Mouse (Mus musculus): ENCODE results near the gene Tars2. TPM values are rescaled to one million over a fixed set of nuclear protein-coding genes. Genes with fewer than 3 reads are reported as not detected.
"Not testable (repeated sequence)": the region's sequence is repeated elsewhere in the genome, so short reads cannot be mapped to it uniquely, and the experiment has no call there.

Gene Tars2
- polyA plus RNA-seq, 1 experiment from 2014 or later: 41.3 TPM

DNA sequence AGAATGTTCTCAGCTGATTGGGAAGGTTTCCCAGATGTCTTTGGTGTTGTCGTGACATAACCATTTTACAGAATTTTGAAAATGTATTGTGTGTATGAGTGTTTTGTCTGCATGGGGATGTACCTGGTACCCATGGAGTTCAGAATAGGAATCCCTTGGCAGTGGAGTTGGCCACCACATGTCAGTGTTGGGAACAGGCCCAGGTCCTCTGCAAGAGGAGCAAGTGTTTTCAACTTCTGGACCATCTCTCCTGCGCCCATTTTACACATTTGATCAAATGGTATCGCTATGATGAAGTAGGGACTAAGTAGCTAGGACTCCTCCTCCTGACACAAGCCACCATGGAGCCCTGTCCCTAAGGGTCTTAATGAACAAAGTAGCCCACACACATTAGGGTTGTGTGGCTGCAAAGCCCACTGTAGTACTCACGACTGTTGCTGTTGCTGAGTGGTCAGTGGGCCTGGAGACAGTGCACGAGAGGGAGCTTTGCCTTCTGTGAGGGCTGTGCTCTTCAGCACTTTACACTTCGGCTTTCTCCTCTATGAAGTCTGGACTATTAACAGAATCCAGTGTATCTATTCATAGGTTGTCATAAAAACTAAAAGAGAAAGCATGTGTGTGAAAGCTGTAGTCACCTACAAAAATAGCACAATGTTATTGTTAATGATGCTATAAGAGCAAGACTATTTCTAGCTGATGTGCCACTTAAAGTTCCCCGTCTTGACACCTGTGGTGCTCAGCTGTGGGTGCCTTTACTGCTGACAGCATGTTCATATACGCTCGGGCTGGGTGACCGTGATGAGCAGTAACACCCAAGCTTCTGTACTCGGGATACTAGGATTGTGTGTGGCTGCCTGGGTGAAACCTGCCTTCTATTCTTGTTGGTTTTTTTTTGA, 65.0 kb downstream of the Tars2 start:
- H3K9me3 ChIP-seq (replicated peaks; ENCODE audit: control insufficient read depth, low read length): 0 out of 2 replicates have a peak, but pooled peaks cover 2% of the 10 kb centered on the region
- no peak overlapping the region for H3K4me3 ChIP-seq (ENCODE audit: low read length)
- H3K9ac ChIP-seq (ENCODE audit: low read length): peak overlapping the region; percentile 64
- peak; percentile 64 for ATAC-seq (replicated peaks; ENCODE audit: extremely low read depth, insufficient read depth, low FRiP score)
- peaks cover 53% of the 10 kb centered on the region for H3K4me1 ChIP-seq (ENCODE audit: control insufficient read depth, insufficient read depth, low read length)
- H3K36me3 ChIP-seq (ENCODE audit: control insufficient read depth, insufficient read depth): no peaks in the 10 kb centered on the region
- no peaks in the 10 kb centered on the region for H3K27me3 ChIP-seq (ENCODE audit: control insufficient read depth, insufficient read depth, low read length)
- H3K27ac ChIP-seq (ENCODE audit: low read length): peak overlapping the region; percentile 95
- peak overlapping the region; percentile 42 for H3K4me2 ChIP-seq (ENCODE audit: low read depth, low read length)
- 50% methylated on average over 11 of the region's 11 CpGs for WGBS

DNA sequence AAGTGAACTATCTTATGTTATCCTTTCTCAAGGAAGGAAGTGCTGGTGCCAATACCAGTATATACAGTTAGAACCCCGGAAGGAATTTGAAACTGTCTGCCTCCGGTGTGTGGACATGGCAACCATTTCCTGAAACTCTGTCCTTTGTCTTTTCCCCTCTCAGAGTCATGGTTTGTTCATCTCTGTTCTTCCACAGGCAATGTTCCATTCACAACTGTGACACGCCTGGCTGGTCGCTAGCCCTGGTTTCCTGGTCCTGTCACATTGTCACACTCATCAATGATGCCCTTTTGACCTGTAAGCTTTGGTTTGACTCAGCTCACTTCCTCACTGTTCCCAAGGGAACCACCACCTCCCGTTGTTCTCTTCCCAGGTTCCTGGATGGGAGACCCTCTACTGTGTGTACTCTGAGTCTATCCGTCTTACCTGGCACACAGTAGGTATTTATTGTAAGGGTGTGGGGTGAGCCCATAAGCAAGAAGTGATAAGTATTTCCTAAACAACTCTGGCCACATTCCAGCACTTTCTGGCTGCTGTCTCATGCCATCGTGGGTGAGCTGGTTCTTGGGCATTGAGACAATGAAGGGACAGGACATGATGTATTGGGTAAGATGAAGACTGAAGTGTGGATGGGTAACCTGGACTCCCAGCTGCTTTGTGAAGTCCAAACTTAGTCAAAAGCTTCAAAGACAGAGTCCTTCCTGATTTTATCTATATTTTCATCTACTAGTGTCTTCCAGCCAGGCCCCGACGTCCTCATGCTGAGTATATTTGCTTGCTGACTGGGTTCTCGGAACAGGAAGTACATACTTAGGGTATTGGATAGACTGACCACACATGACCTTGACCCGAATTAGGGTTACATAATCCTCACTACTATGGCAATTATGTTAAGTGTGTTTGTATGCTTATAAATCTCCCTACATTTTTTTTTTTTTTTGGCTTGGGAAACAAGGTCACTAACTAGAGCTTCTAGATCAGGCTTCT, 65.9 kb downstream of the Tars2 start:
- Histone ChIP-seq H3K27me3 (ENCODE audit: control insufficient read depth, insufficient read depth, low read length) (no peaks in the 10 kb centered on the region), H3K9me3 (replicated peaks; ENCODE audit: control insufficient read depth, low read length) (0 out of 2 replicates have a peak, but pooled peaks cover 2% of the 10 kb centered on the region), H3K27ac (ENCODE audit: low read length) (peak overlapping the region; percentile 95), H3K4me1 (ENCODE audit: control insufficient read depth, insufficient read depth, low read length) (peaks cover 61% of the 10 kb centered on the region), H3K4me3 (ENCODE audit: low read length) (no peak overlapping the region), H3K4me2 (ENCODE audit: low read depth, low read length) (no peak overlapping the region), H3K36me3 (ENCODE audit: control insufficient read depth, insufficient read depth) (no peaks in the 10 kb centered on the region), H3K9ac (ENCODE audit: low read length) (no peak overlapping the region)
- no peak for ATAC-seq (replicated peaks; ENCODE audit: extremely low read depth, insufficient read depth, low FRiP score)
- WGBS: 55% methylated on average over 11 of the region's 11 CpGs

- no peak overlapping the region for H3K4me2 ChIP-seq (ENCODE audit: low read depth, low read length)
- peak; percentile 58 for ATAC-seq (replicated peaks; ENCODE audit: extremely low read depth, insufficient read depth, low FRiP score)
- peak overlapping the region; percentile 95 for H3K27ac ChIP-seq (ENCODE audit: low read length)
These were observed 67.3 kb downstream of the Tars2 start for GRCm38 (mm10) chr3:95692677-95693076.

DNA sequence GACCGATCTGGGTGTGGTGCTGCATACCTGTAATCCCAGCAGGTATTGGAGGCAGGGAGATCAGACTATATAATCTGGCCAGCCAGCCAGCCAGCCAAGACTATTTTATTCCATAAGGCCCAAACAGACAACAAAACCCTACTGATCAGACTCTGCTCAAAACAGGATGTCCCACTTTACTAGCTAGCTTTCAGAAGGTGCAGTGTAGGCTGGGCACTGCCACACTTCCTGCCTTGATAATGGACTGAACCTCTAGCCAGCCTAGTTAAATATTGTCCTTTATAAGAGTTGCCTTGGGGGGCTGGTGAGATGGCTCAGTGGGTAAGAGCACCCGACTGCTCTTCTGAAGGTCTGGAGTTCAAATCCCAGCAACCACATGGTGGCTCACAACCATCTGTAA, 69.5 kb downstream of the Tars2 start:
- peaks cover 72% of the 10 kb centered on the region for H3K4me1 ChIP-seq (ENCODE audit: control insufficient read depth, insufficient read depth, low read length)
- H3K27me3 ChIP-seq (ENCODE audit: control insufficient read depth, insufficient read depth, low read length); H3K4me3 ChIP-seq (ENCODE audit: low read length); H3K9me3 ChIP-seq (replicated peaks; ENCODE audit: control insufficient read depth, low read length); ATAC-seq (replicated peaks; ENCODE audit: extremely low read depth, insufficient read depth, low FRiP score); H3K36me3 ChIP-seq (ENCODE audit: control insufficient read depth, insufficient read depth): not testable (repeated sequence)
- peak overlapping the region; percentile 44 for H3K9ac ChIP-seq (ENCODE audit: low read length)
- WGBS: 78% methylated on average over 2 of the region's 2 CpGs
- H3K27ac ChIP-seq (ENCODE audit: low read length): peak overlapping the region; percentile 92
- H3K4me2 ChIP-seq (ENCODE audit: low read depth, low read length): peak overlapping the region; percentile 27; the same call in 1 of the 2 replicates

More at GRCm38 (mm10) chr3:95692677-95693076, 67.3 kb downstream of the Tars2 start:
- Histone ChIP-seq H3K36me3 (ENCODE audit: control insufficient read depth, insufficient read depth) (no peaks in the 10 kb centered on the region), H3K9ac (ENCODE audit: low read length) (no peak overlapping the region), H3K4me3 (ENCODE audit: low read length) (no peak overlapping the region), H3K4me1 (ENCODE audit: control insufficient read depth, insufficient read depth, low read length) (peaks cover 74% of the 10 kb centered on the region), H3K9me3 (replicated peaks; ENCODE audit: control insufficient read depth, low read length) (0 out of 2 replicates have a peak, but pooled peaks cover 2% of the 10 kb centered on the region), H3K27me3 (ENCODE audit: control insufficient read depth, insufficient read depth, low read length) (no peaks in the 10 kb centered on the region)
- WGBS: 31% methylated on average over 6 of the region's 6 CpGs

Small RNA genes within 50 kb of the gene (microRNA-seq; reads per million reads assigned to microRNA genes)
- gene Mir7014: not detected

Other genes starting within 250 kb of the Tars2 start
- gene Ctss, start 233.4 kb downstream of the Tars2 start, polyA plus RNA-seq (2015; fragmentation: Nextera tagmentation; extraction: Ambion mirVana): 18.8 and 22.8 TPM in 2 replicates
- not detected in 2 replicates for gene Hormad1, start 200.5 kb downstream of the Tars2 start, polyA plus RNA-seq (2015; fragmentation: Nextera tagmentation; extraction: Ambion mirVana)
- 25.7 and 27.9 TPM in 2 replicates for gene Golph3l, start 171.3 kb downstream of the Tars2 start, polyA plus RNA-seq (2015; fragmentation: Nextera tagmentation; extraction: Ambion mirVana)
- gene Ensa, start 135.2 kb downstream of the Tars2 start, polyA plus RNA-seq (2015; fragmentation: Nextera tagmentation; extraction: Ambion mirVana): 51.1 and 53.0 TPM in 2 replicates
- gene Mcl1, start 101.4 kb downstream of the Tars2 start, polyA plus RNA-seq (2015; fragmentation: Nextera tagmentation; extraction: Ambion mirVana): 31.9 and 38.3 TPM in 2 replicates
- gene Adamtsl4, start 72.3 kb downstream of the Tars2 start, polyA plus RNA-seq (2015; fragmentation: Nextera tagmentation; extraction: Ambion mirVana): 8.5 and 13.7 TPM in 2 replicates
- gene Ecm1, start 20.6 kb downstream of the Tars2 start, polyA plus RNA-seq (2015; fragmentation: Nextera tagmentation; extraction: Ambion mirVana): 44.1 and 49.2 TPM in 2 replicates
- gene Rprd2, start 58.7 kb upstream of the Tars2 start, polyA plus RNA-seq (2015; fragmentation: Nextera tagmentation; extraction: Ambion mirVana): 17.9 and 19.2 TPM in 2 replicates
- 31.6 and 34.7 TPM in 2 replicates for gene Prpf3, start 95.7 kb upstream of the Tars2 start, polyA plus RNA-seq (2015; fragmentation: Nextera tagmentation; extraction: Ambion mirVana)
- gene Mrps21, start 111.3 kb upstream of the Tars2 start, polyA plus RNA-seq (2015; fragmentation: Nextera tagmentation; extraction: Ambion mirVana): 356 and 374 TPM in 2 replicates
- gene Ciart, start 122.0 kb upstream of the Tars2 start, polyA plus RNA-seq (2015; fragmentation: Nextera tagmentation; extraction: Ambion mirVana): 3.8 and 4.8 TPM in 2 replicates
- 41.5 and 48.6 TPM in 2 replicates for gene BC028528, start 131.8 kb upstream of the Tars2 start, polyA plus RNA-seq (2015; fragmentation: Nextera tagmentation; extraction: Ambion mirVana)
- 31.1 and 31.8 TPM in 2 replicates for gene Aph1a, start 133.8 kb upstream of the Tars2 start, polyA plus RNA-seq (2015; fragmentation: Nextera tagmentation; extraction: Ambion mirVana)
- 73.4 and 78.2 TPM in 2 replicates for gene Car14, start 144.5 kb upstream of the Tars2 start, polyA plus RNA-seq (2015; fragmentation: Nextera tagmentation; extraction: Ambion mirVana)
- 188 and 233 TPM in 2 replicates for gene Anp32e, start 169.0 kb upstream of the Tars2 start, polyA plus RNA-seq (2015; fragmentation: Nextera tagmentation; extraction: Ambion mirVana)
- 63.3 and 67.1 TPM in 2 replicates for gene Plekho1, start 235.8 kb upstream of the Tars2 start, polyA plus RNA-seq (2015; fragmentation: Nextera tagmentation; extraction: Ambion mirVana)